Mouse (Mus musculus): Measurements from ENCODE around the gene Ppp1r15a.
"Not testable (repeated sequence)": the region's sequence is repeated elsewhere in the genome, so short reads cannot be mapped to it uniquely, and the experiment has no call there.

The Ppp1r15a gene

DNA sequence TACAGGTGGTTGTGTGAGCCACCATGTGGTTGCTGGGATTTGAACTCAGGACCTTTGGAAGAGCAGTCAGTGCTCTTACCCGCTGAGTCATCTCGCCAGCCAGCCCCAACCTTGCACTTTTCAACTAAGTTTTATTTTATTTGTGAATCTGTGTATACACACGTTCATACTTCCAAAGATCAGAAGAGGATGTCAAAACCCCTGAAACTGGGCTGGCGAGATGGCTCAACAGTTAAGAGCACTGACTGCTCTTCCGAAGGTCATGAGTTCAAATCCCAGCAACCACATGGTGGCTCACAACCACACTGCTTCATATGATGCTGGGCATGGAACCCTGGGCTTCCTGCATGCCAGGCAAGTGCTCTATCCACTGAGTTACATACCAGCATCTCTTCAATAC, 41.1 kb downstream of the Ppp1r15a start:
- in situ Hi-C loops (cut with MboI, MseI), result not testable (repeated sequence)

DNA sequence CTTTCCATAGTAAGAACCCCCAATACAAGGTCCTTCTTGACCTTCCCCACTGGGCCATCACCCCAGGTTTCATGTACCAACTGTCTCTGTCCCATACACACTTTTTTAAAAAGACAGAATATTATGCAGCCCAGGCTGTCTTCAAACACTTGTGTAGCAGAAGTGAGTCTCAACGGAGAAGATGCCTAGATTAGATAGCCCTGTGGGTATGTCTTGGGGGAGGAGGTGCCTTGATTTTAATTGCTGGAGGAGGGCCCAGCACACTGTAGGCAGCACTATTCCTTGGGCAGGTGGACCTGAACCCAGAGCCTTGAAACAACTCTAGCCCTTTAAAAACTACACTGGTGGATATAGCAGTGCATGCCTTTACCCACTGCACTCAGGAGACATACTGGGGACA, 43.9 kb downstream of the Ppp1r15a start:
- in situ Hi-C loops (cut with MboI, MseI), result no loop called here

DNA sequence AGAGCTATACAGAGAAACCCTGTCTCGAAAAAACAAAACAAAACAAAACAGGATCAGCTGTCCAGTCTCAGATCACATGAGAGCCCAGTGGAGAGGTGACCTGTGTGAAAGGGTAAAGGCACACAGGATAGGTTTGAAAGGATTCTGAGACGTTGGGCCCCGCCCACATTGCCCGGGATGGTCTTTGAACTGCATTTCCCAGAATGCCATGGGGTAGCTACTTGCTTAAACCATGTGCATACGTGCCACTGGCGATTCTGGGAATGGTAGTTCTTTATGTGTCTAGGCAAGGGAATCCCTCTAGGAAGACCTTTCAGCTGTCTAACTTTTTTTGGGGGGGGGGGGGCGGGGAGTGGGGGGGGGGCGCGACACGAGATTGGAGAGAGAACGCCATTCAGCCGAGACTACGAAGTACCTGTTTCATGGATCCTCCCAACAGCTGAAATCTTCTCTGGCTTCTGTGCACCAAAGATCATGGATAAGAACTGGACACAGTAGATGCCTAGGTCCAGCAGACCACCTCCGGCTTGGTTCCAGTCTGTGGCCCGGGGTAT, 44.6 kb downstream of the Ppp1r15a start, which contains the start of gene Tulp2:
TSS of gene Tulp2 (plus strand) at position 504 of the 554 bp plus-strand sequence.
- in situ Hi-C loops (cut with MboI, MseI), result no loop called here

- in situ Hi-C loops (cut with MboI, MseI), result not testable (repeated sequence)
These were observed 45.8 kb downstream of the Ppp1r15a start for GRCm38 (mm10) chr7:45480310-45480709.

- in situ Hi-C loops (cut with MboI, MseI), result no loop called here
These were observed 47.3 kb downstream of the Ppp1r15a start for GRCm38 (mm10) chr7:45478774-45479173.

GRCm38 (mm10) chr7:45477003-45477402, 49.1 kb downstream of the Ppp1r15a start:
- in situ Hi-C loops (cut with MboI, MseI), result no loop called here

GRCm38 (mm10) chr7:45476453-45476852, 49.6 kb downstream of the Ppp1r15a start:
- in situ Hi-C loops (cut with MboI, MseI), result no loop called here

GRCm38 (mm10) chr7:45475291-45475969, 50.6 kb downstream of the Ppp1r15a start:
- in situ Hi-C loops (cut with MboI, MseI), result no loop called here

Data from T-helper 1 cell (primary cell).